Mouse (Mus musculus): ENCODE results near the gene Cdk11b.
A peak's percentile ranks its signal among the peaks of the same experiment; 100 is the strongest.

Gene Cdk11b

GRCm38 (mm10) chr4:155624338-155625291, at the start of gene Cdk11b:
Gene Cdk11b (plus strand): TSS chr4:155624854.
- DNase-seq = peak; percentile 93 to 94

GRCm38 (mm10) chr4:155574931-155575330, 49.7 kb upstream of the Cdk11b start:
- no peak for DNase-seq

- no peak for DNase-seq
These were observed 49.1 kb upstream of the Cdk11b start for GRCm38 (mm10) chr4:155575521-155575920.

- DNase-seq = no peak
These were observed 47.5 kb upstream of the Cdk11b start for GRCm38 (mm10) chr4:155577132-155577531.

GRCm38 (mm10) chr4:155577741-155578140, 46.9 kb upstream of the Cdk11b start:
- DNase-seq = no peak

- no peak for DNase-seq
These were observed 46.1 kb upstream of the Cdk11b start for GRCm38 (mm10) chr4:155578336-155579125.

GRCm38 (mm10) chr4:155580420-155580819, 44.2 kb upstream of the Cdk11b start:
- peak; percentile 62 to 64 for DNase-seq

- DNase-seq = no peak
These were observed 42.3 kb upstream of the Cdk11b start for GRCm38 (mm10) chr4:155582279-155582905.

GRCm38 (mm10) chr4:155589356-155589755, 35.3 kb upstream of the Cdk11b start:
- no peak for DNase-seq

- DNase-seq = no peak
These were observed 33.5 kb upstream of the Cdk11b start for GRCm38 (mm10) chr4:155591012-155591719.

GRCm38 (mm10) chr4:155593780-155594179, 30.9 kb upstream of the Cdk11b start:
- DNase-seq = no peak

- no peak for DNase-seq
These were observed 28.9 kb upstream of the Cdk11b start for GRCm38 (mm10) chr4:155595777-155596176.

- no peak for DNase-seq
These were observed 28.0 kb upstream of the Cdk11b start for GRCm38 (mm10) chr4:155596606-155597005.

GRCm38 (mm10) chr4:155598536-155598935, 26.1 kb upstream of the Cdk11b start:
- no peak for DNase-seq

- no peak for DNase-seq
These were observed 24.5 kb upstream of the Cdk11b start for GRCm38 (mm10) chr4:155599901-155600825.

GRCm38 (mm10) chr4:155601091-155601996, 23.3 kb upstream of the Cdk11b start, which contains the start of gene Slc35e2:
Gene Slc35e2 (plus strand): TSS chr4:155601416.
- DNase-seq = peak; percentile 95 to 96

GRCm38 (mm10) chr4:155601997-155602456, 22.6 kb upstream of the Cdk11b start:
- no peak for DNase-seq

GRCm38 (mm10) chr4:155602753-155603152, 21.9 kb upstream of the Cdk11b start:
- no peak for DNase-seq

GRCm38 (mm10) chr4:155603801-155604200, 20.9 kb upstream of the Cdk11b start:
- no peak for DNase-seq

GRCm38 (mm10) chr4:155605132-155605531, 19.5 kb upstream of the Cdk11b start:
- no peak for DNase-seq

Data from B cell, adult 2 months (primary cell).